Mouse (Mus musculus): ENCODE measurements around the gene Kank2. TPM values are rescaled to one million over a fixed set of nuclear protein-coding genes. Genes with fewer than 3 reads are reported as not detected.
"Not testable (repeated sequence)": the region's sequence is repeated elsewhere in the genome, so short reads cannot be mapped to it uniquely, and the experiment has no call there.

Kank2 gene
- polyA plus RNA-seq, 2 experiments: 13.1 to 38.6 TPM

DNA sequence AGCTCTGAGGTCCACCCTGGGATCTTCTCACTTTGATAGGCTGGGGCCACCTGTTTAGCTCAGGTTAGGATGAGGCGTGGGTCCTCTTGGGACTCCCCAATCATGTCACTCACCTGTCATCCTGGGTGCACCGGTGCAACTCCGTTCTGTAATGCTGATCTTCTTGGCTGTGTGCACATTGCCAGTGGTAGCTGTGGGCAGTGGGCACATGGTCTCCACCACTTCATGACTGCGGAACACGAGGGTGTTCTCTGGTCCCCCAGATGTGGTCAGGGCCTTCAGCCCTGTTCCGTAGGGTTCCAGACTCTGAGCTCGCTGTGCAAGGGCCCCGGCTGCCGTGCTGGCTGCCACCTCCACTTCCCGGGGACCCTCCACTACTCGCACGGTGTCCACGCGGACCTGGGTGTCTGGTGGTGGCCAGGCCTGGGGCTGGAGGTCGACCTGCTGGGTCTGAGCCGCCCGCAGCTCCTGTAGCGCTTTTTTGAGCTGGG is 4.2 kb downstream of the Kank2 start:
- no peak overlapping the region for H3K4me3 ChIP-seq (replicated peaks; ENCODE audit: low read length)
- H3K27me3 ChIP-seq (ENCODE audit: control insufficient read depth, insufficient read depth, low read length): no peaks in the 10 kb centered on the region
- H3K36me3 ChIP-seq (ENCODE audit: control insufficient read depth, insufficient read depth, low read length): peaks cover 64% of the 10 kb centered on the region
- H3K9me3 ChIP-seq (ENCODE audit: control insufficient read depth, low read length): no peaks in the 10 kb centered on the region
- H3K4me2 ChIP-seq (replicated peaks; ENCODE audit: low read depth, low read length, severe bottlenecking): no peak overlapping the region
- ATAC-seq (ENCODE audit: low FRiP score, low read depth): no peak
- H3K9ac ChIP-seq (ENCODE audit: low read depth, low read length, severe bottlenecking): no peak overlapping the region
- no peak overlapping the region for H3K27ac ChIP-seq (replicated peaks; ENCODE audit: low read depth, low read length)
- 95% methylated on average over 16 of the region's 18 CpGs for WGBS
- peaks cover 18% of the 10 kb centered on the region for H3K4me1 ChIP-seq (ENCODE audit: control insufficient read depth, insufficient read depth, low read length)
- DNase-seq (ENCODE audit: low spot score): no peak
- no peak for TF ChIP-seq POLR2A (IDR thresholded peaks at IDR 0.05; ENCODE audit: borderline replicate concordance, extremely low read depth, insufficient read depth, insufficient read length)

DNA sequence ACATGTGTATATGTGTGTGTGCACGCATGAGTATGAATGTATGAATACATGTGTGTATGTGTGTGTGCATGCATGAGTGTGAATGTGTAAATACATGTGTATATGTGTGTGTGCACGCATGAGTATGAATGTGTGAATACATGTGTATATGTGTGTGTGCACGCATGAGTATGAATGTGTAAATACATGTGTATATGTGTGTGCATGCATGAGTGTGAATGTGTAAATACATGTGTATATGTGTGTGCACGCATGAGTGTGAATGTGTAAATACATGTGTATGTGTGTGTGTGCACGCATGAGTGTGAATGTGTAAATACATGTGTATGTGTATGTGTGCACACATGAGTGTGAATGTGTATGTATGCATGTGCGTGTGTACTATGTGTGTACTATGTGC is 5.0 kb downstream of the Kank2 start:
- WGBS: 96% methylated on average over 6 of the region's 6 CpGs
- not testable (repeated sequence) for H3K9me3 ChIP-seq (ENCODE audit: control insufficient read depth, low read length); H3K27ac ChIP-seq (replicated peaks; ENCODE audit: low read depth, low read length); H3K9ac ChIP-seq (ENCODE audit: low read depth, low read length, severe bottlenecking); H3K4me2 ChIP-seq (replicated peaks; ENCODE audit: low read depth, low read length, severe bottlenecking); ATAC-seq (ENCODE audit: low FRiP score, low read depth); DNase-seq (ENCODE audit: low spot score); H3K27me3 ChIP-seq (ENCODE audit: control insufficient read depth, insufficient read depth, low read length); H3K4me3 ChIP-seq (replicated peaks; ENCODE audit: low read length)
- peaks cover 18% of the 10 kb centered on the region for H3K4me1 ChIP-seq (ENCODE audit: control insufficient read depth, insufficient read depth, low read length)
- peaks cover 73% of the 10 kb centered on the region for H3K36me3 ChIP-seq (ENCODE audit: control insufficient read depth, insufficient read depth, low read length)

GRCm38 (mm10) chr9:21792644-21793043 is 5.9 kb downstream of the Kank2 start:
- H3K9me3 ChIP-seq (ENCODE audit: control insufficient read depth, low read length): no peaks in the 10 kb centered on the region
- peak; percentile 65 for DNase-seq (ENCODE audit: low spot score)
- no peak overlapping the region for H3K9ac ChIP-seq (ENCODE audit: low read depth, low read length, severe bottlenecking)
- H3K36me3 ChIP-seq (ENCODE audit: control insufficient read depth, insufficient read depth, low read length): peaks cover 81% of the 10 kb centered on the region
- no peak overlapping the region for H3K4me3 ChIP-seq (replicated peaks; ENCODE audit: low read length)
- peaks cover 24% of the 10 kb centered on the region for H3K4me1 ChIP-seq (ENCODE audit: control insufficient read depth, insufficient read depth, low read length)
- H3K4me2 ChIP-seq (replicated peaks; ENCODE audit: low read depth, low read length, severe bottlenecking): no peak overlapping the region
- ATAC-seq (ENCODE audit: low FRiP score, low read depth): 0 out of 2 replicates have a peak, but pooled peaks have one; percentile 12
- TF ChIP-seq POLR2A (IDR thresholded peaks at IDR 0.05; ENCODE audit: borderline replicate concordance, extremely low read depth, insufficient read depth, insufficient read length): no peak
- WGBS: 54% methylated on average over 8 of the region's 8 CpGs
- H3K27ac ChIP-seq (replicated peaks; ENCODE audit: low read depth, low read length): no peak overlapping the region
- no peaks in the 10 kb centered on the region for H3K27me3 ChIP-seq (ENCODE audit: control insufficient read depth, insufficient read depth, low read length)

GRCm38 (mm10) chr9:21791861-21792260 is 6.7 kb downstream of the Kank2 start:
- ATAC-seq (ENCODE audit: low FRiP score, low read depth): no peak
- H3K27ac ChIP-seq (replicated peaks; ENCODE audit: low read depth, low read length): no peak overlapping the region
- H3K9me3 ChIP-seq (ENCODE audit: control insufficient read depth, low read length): no peaks in the 10 kb centered on the region
- H3K36me3 ChIP-seq (ENCODE audit: control insufficient read depth, insufficient read depth, low read length): peaks cover 88% of the 10 kb centered on the region
- WGBS: 82% methylated on average over 8 of the region's 8 CpGs
- no peak for DNase-seq (ENCODE audit: low spot score)
- no peak overlapping the region for H3K4me2 ChIP-seq (replicated peaks; ENCODE audit: low read depth, low read length, severe bottlenecking)
- H3K27me3 ChIP-seq (ENCODE audit: control insufficient read depth, insufficient read depth, low read length): no peaks in the 10 kb centered on the region
- peaks cover 21% of the 10 kb centered on the region for H3K4me1 ChIP-seq (ENCODE audit: control insufficient read depth, insufficient read depth, low read length)
- TF ChIP-seq POLR2A (IDR thresholded peaks at IDR 0.05; ENCODE audit: borderline replicate concordance, extremely low read depth, insufficient read depth, insufficient read length): no peak
- H3K9ac ChIP-seq (ENCODE audit: low read depth, low read length, severe bottlenecking): no peak overlapping the region
- no peak overlapping the region for H3K4me3 ChIP-seq (replicated peaks; ENCODE audit: low read length)

- no peak overlapping the region for H3K4me2 ChIP-seq (replicated peaks; ENCODE audit: low read depth, low read length, severe bottlenecking)
- H3K9ac ChIP-seq (ENCODE audit: low read depth, low read length, severe bottlenecking): no peak overlapping the region
- WGBS: 46% methylated on average over 9 of the region's 9 CpGs
- peaks cover 8% of the 10 kb centered on the region; the same call in 1 of the 2 replicates for H3K4me1 ChIP-seq (ENCODE audit: control insufficient read depth, insufficient read depth, low read length)
- H3K36me3 ChIP-seq (ENCODE audit: control insufficient read depth, insufficient read depth, low read length): peaks cover 93% of the 10 kb centered on the region
- H3K9me3 ChIP-seq (ENCODE audit: control insufficient read depth, low read length): no peaks in the 10 kb centered on the region
- DNase-seq (ENCODE audit: low spot score): no peak
- H3K27ac ChIP-seq (replicated peaks; ENCODE audit: low read depth, low read length): no peak overlapping the region
- H3K4me3 ChIP-seq (replicated peaks; ENCODE audit: low read length): no peak overlapping the region
- TF ChIP-seq POLR2A (IDR thresholded peaks at IDR 0.05; ENCODE audit: borderline replicate concordance, extremely low read depth, insufficient read depth, insufficient read length): no peak
- H3K27me3 ChIP-seq (ENCODE audit: control insufficient read depth, insufficient read depth, low read length): no peaks in the 10 kb centered on the region
- ATAC-seq (ENCODE audit: low FRiP score, low read depth): no peak
Measured at GRCm38 (mm10) chr9:21788234-21788633, 10.3 kb downstream of the Kank2 start.

DNA sequence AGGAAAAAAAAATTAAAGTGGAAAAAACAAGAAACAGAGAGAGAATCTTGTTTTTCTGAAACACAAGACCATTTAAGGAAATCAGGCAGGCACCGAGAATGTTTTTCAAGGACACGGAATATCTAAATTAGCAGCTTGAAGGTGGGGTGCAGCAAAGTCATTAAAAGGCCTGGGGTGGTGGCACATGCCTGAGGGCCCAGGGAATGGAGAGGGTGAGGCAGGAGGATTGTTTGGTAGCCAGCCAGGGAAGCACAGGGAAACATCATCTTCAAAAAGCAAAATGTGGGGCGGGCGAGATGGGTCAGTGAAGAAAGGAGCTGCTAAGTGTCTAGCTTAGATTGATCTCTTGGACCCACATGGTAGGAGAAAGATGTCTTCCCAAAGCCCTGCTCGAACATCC is 10.9 kb downstream of the Kank2 start:
- DNase-seq (ENCODE audit: low spot score) (no peak), ATAC-seq (ENCODE audit: low FRiP score, low read depth) (no peak)
- Histone ChIP-seq H3K36me3 (ENCODE audit: control insufficient read depth, insufficient read depth, low read length) (peaks cover 90% of the 10 kb centered on the region), H3K9me3 (ENCODE audit: control insufficient read depth, low read length) (no peaks in the 10 kb centered on the region), H3K27ac (replicated peaks; ENCODE audit: low read depth, low read length) (no peak overlapping the region), H3K27me3 (ENCODE audit: control insufficient read depth, insufficient read depth, low read length) (no peaks in the 10 kb centered on the region), H3K4me1 (ENCODE audit: control insufficient read depth, insufficient read depth, low read length) (peaks cover 8% of the 10 kb centered on the region; the same call in 1 of the 2 replicates), H3K4me3 (replicated peaks; ENCODE audit: low read length) (no peak overlapping the region), H3K4me2 (replicated peaks; ENCODE audit: low read depth, low read length, severe bottlenecking) (no peak overlapping the region), H3K9ac (ENCODE audit: low read depth, low read length, severe bottlenecking) (no peak overlapping the region)
- WGBS: 63% methylated on average over 5 of the region's 5 CpGs
- no peak for TF ChIP-seq POLR2A (IDR thresholded peaks at IDR 0.05; ENCODE audit: borderline replicate concordance, extremely low read depth, insufficient read depth, insufficient read length)
